Mouse (Mus musculus) lung, embryonic 15.5 days (tissue): ENCODE measurements around the gene Lipt2. TPM values are rescaled to one million over a fixed set of nuclear protein-coding genes. Genes with fewer than 3 reads are reported as not detected.

Source experiments
- ATAC-seq: fragments of 200-750 bp; cut with Nextera tagmentation; 2 replicates; pipeline ENCODE4 v1.8.0; 2017; ENCODE audit warnings: moderate number of reproducible peaks, borderline replicate concordance; ENCODE audit not compliant: low FRiP score, low TSS enrichment; ENCODE audit errors: extremely low read depth
- H3K27ac ChIP-seq: fragments of 300-500 bp; sonication (generic); 2 replicates; pipeline ENCODE4 v1.5.1; 2015; ENCODE audit warnings: moderate library complexity, mild to moderate bottlenecking, inconsistent platforms
- H3K27me3 ChIP-seq: fragments of 300-500 bp; sonication (generic); 2 replicates; pipeline ENCODE4 v1.6.1; 2015; ENCODE audit warnings: inconsistent platforms
- H3K36me3 ChIP-seq: fragments of 300-500 bp; sonication (generic); 2 replicates; pipeline ENCODE4 v1.6.1; 2015; ENCODE audit warnings: inconsistent platforms
- H3K4me1 ChIP-seq: fragments of 300-500 bp; sonication (generic); 2 replicates; pipeline ENCODE4 v1.6.1; 2015; ENCODE audit warnings: inconsistent platforms
- H3K4me2 ChIP-seq: fragments of 300-500 bp; sonication (generic); 2 replicates; pipeline ENCODE4 v1.6.1; 2015; ENCODE audit warnings: inconsistent platforms, mild to moderate bottlenecking, moderate library complexity
- H3K4me3 ChIP-seq: fragments of 300-500 bp; sonication (generic); 2 replicates; pipeline ENCODE4 v1.5.1; 2015; ENCODE audit warnings: mild to moderate bottlenecking, inconsistent platforms
- H3K9ac ChIP-seq: fragments of 300-500 bp; sonication (generic); 2 replicates; pipeline ENCODE4 v1.6.1; 2015; ENCODE audit warnings: inconsistent platforms
- H3K9me3 ChIP-seq: fragments of 300-500 bp; sonication (generic); 2 replicates; pipeline ENCODE4 v1.6.1; 2016; ENCODE audit warnings: inconsistent platforms
- WGBS: fragments of 180-500 bp; shearing (Covaris S2); methylation state at CpG from one replicate; pipeline ENCODE4 v1.1.7; 2015; 5-methylcytosine and 5-hydroxymethylcytosine counted together
- polyA plus RNA-seq: library from polyadenylated mRNA; unstranded; fragments of >200 nt; fragmentation: Nextera tagmentation; extraction: Ambion mirVana; gene quantifications from 2 replicates; pipeline ENCODE4 v1.2.1, GENCODE M21; 2015

Lipt2 gene
- polyA plus RNA-seq, 1 experiment from 2014 or later: 22.1 TPM

GRCm38 (mm10) chr7:100204871-100205270 is 45.8 kb downstream of the Lipt2 start:
- no peaks in the 10 kb centered on the region for H3K9me3 ChIP-seq
- H3K4me1 ChIP-seq: no peaks in the 10 kb centered on the region
- no peak for ATAC-seq
- no peak overlapping the region for H3K27ac ChIP-seq
- no peak overlapping the region for H3K4me3 ChIP-seq
- H3K9ac ChIP-seq: no peak overlapping the region
- WGBS: 73% methylated on average over 6 of the region's 6 CpGs
- no peak overlapping the region for H3K4me2 ChIP-seq
- no peaks in the 10 kb centered on the region for H3K27me3 ChIP-seq
- no peaks in the 10 kb centered on the region for H3K36me3 ChIP-seq

- no peaks in the 10 kb centered on the region for H3K27me3 ChIP-seq
- H3K9me3 ChIP-seq: no peaks in the 10 kb centered on the region
- H3K4me2 ChIP-seq: no peak overlapping the region
- no peak for ATAC-seq
- H3K9ac ChIP-seq: no peak overlapping the region
- WGBS: 74% methylated on average over 2 of the region's 2 CpGs
- no peaks in the 10 kb centered on the region for H3K36me3 ChIP-seq
- no peak overlapping the region for H3K4me3 ChIP-seq
- H3K4me1 ChIP-seq: no peaks in the 10 kb centered on the region
- no peak overlapping the region for H3K27ac ChIP-seq
Observed at GRCm38 (mm10) chr7:100206144-100206543, 47.1 kb downstream of the Lipt2 start.

- H3K27me3 ChIP-seq: no peaks in the 10 kb centered on the region
- no peaks in the 10 kb centered on the region for H3K9me3 ChIP-seq
- no peak overlapping the region for H3K27ac ChIP-seq
- H3K9ac ChIP-seq: no peak overlapping the region
- ATAC-seq: no peak
- H3K4me1 ChIP-seq: no peaks in the 10 kb centered on the region
- H3K4me2 ChIP-seq: no peak overlapping the region
- no peak overlapping the region for H3K4me3 ChIP-seq
- no peaks in the 10 kb centered on the region for H3K36me3 ChIP-seq
Observed at GRCm38 (mm10) chr7:100207886-100208285, 48.8 kb downstream of the Lipt2 start.

Other genes starting within 250 kb of the Lipt2 start
- gene Rnf169, start 178.8 kb upstream of the Lipt2 start, polyA plus RNA-seq: 5.6 and 5.9 TPM in 2 replicates
- gene Chrdl2, start 153.1 kb upstream of the Lipt2 start, polyA plus RNA-seq: not detected in 2 replicates
- 61.1 and 62.2 TPM in 2 replicates for gene Pold3, start 37.7 kb upstream of the Lipt2 start, polyA plus RNA-seq
- gene Kcne3, start 17.2 kb downstream of the Lipt2 start, polyA plus RNA-seq: 1.5 TPM in 2 replicates
- gene Pgm2l1, start 68.1 kb downstream of the Lipt2 start, polyA plus RNA-seq: 2.2 and 2.4 TPM in 2 replicates
- gene P4ha3, start 126.2 kb downstream of the Lipt2 start, polyA plus RNA-seq: 14.6 and 16.4 TPM in 2 replicates
- gene C2cd3, start 213.0 kb downstream of the Lipt2 start, polyA plus RNA-seq: 20.0 and 20.7 TPM in 2 replicates
- 61.6 and 63.5 TPM in 2 replicates for gene Ppme1, start 213.0 kb downstream of the Lipt2 start, polyA plus RNA-seq